Mouse (Mus musculus) erythroblast, embryonic 14.5 days (primary cell): ENCODE results near the gene Krtap11-1.

Experiments used
- GATA1 ChIP-seq: IDR thresholded peaks from 2 replicates; pipeline ENCODE4 v1.6.1; 2012; ENCODE audit warnings: low read length, inconsistent platforms, mixed read lengths
- TAL1 ChIP-seq: IDR thresholded peaks from 3 replicates; pipeline ENCODE4 v1.6.1; 2012; ENCODE audit warnings: low read length, inconsistent platforms, mixed read lengths

DNA sequence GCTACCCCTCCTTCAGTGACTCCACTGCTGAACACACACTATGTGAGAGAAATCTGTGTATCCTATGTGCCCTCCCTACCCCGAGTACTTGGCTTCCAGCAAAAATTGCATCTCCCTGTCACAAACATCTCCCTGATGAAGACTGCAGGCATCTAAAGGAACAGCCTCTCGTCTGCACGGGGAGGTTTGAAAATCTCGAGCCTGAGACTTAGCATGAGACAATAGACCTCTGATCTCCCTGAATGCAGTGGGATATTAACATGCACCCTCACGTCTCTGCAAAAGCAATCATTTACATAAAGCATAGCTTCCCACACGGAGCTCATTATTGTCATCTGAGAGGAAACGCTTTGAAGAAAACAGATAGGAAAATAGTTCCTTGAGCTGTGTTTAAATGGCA, 40.4 kb downstream of the Krtap11-1 start:
- TF ChIP-seq TAL1 (no peak), GATA1 (no peak)
